Mouse (Mus musculus) heart, adult 2 months (tissue): ENCODE results near the gene Evl.

Source experiments
- CTCF ChIP-seq: fragments of 200-600 bp; IDR thresholded peaks from 2 replicates; pipeline ENCODE4 v1.8.1; 2022; ENCODE audit warnings: antibody characterized with exemption, mild to moderate bottlenecking, moderate library complexity
- EP300 ChIP-seq: fragments of 200-500 bp; IDR thresholded peaks from 2 replicates; pipeline ENCODE4 v1.6.1; 2011; ENCODE audit warnings: low read depth, low read length, control low read depth; ENCODE audit not compliant: insufficient read depth
- POLR2A ChIP-seq: fragments of 200-500 bp; IDR thresholded peaks from 2 replicates; pipeline ENCODE4 v1.6.1; 2011; ENCODE audit warnings: mild to moderate bottlenecking, low read depth, low read length, control low read depth; ENCODE audit not compliant: insufficient read depth

- no peak for TF ChIP-seq POLR2A
- TF ChIP-seq CTCF, result no peak
- TF ChIP-seq EP300, result no peak
These were observed 156.5 kb downstream of the Evl start for GRCm38 (mm10) chr12:108710861-108711615.
